Mouse (Mus musculus): ENCODE results near the gene Pde6g.

DNA sequence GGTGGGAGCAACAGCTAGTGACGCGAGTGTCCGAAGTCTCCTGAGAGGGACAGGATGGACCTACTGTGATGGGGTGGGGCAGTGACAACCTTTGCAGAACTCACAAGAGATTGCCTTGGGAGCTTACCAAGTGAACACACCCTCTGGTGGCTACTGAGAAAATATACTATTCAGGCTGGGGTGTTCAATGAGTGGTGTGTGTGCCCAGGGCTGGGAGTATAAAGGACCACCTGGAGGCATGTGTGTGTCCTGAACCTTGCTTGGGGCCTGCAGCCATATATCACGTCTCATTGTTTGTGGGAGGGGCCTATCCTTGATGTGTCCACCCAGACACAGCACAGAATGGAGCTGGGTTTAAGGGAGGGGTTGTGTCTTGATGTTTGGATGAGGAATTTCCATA lies 35.2 kb upstream of the Pde6g start:
- TF ChIP-seq CTCF (IDR thresholded peaks at IDR 0.05; ENCODE audit: low read depth, low read length) (no peak), POLR2A (IDR thresholded peaks at IDR 0.05; ENCODE audit: insufficient read depth, low read length) (no peak), EP300 (IDR thresholded peaks at IDR 0.05; ENCODE audit: insufficient read depth, low read depth, low read length) (no peak)

Data from ES-Bruce4 (cell line).